Mouse (Mus musculus): ENCODE measurements around the gene Tarm1.

Tarm1 gene

DNA sequence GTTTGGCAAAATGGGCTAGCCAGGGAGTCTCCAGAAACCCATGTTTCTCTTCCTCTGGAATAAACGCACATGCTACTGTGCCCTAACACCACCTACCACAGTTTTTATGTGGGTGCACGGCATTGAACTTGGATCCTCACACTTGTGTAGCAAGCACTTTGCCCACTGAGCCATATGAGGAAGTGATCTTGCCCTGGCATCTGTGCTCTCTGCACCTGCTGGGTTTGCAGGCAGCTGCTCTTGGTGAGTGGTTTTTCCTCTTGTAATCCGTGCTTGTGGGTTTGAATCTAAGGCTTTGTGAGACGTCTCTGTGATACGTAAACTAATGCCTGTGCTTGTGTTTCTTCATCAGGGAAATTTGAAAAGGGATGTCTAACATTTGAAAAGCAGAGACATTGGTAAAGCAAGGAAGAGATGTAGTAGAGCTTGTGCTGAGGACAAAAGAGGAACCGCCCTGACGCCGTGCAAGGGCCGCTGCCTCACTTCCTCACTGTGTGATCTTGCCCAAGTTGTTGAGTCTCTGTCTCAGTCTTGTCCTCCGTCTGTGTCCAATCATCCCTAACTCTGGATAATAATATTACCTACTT lies 59.9 kb downstream of the Tarm1 start:
- no peak for DNase-seq (ENCODE audit: low spot score in 2 of 2)

DNA sequence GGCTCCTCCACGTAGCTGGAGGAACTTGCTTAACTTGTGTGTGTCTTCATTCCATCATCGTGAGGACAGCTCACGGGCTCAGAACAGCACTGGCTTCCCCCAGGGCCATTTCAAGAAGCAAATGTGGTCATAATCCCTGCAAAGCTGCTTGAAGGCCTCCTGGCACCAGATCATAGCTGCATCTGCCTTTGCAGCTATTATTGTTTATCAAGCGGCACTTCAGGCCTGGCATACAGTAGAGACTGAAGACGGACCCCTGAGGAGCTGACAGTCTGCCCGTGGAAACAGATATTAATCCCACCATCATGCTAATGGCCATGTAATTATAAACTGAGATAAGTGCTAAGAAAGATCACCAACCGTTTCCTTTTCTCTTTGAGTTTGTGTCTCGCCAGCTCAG lies 61.9 kb downstream of the Tarm1 start:
- no peak for DNase-seq (ENCODE audit: low spot score in 2 of 2)

DNA sequence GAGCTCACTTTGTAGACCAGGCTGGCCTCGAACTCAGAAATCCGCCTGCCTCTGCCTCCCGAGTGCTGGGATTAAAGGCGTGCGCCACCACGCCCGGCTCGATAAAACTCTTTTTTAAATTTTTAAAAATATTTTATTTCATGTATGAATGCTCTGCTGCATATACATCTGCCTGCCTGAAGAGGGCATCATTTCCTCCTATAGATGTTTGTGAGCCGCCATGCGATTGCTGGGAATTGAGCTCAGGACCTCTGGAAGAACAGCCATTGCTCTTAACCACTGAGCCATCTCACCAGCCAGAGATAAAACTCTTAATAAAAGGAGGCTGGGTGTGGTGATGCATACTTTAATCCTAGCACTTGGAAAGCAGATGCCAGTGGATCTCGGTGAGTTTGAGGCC lies 62.4 kb downstream of the Tarm1 start:
- DNase-seq (ENCODE audit: low spot score in 2 of 2) = no peak

DNA sequence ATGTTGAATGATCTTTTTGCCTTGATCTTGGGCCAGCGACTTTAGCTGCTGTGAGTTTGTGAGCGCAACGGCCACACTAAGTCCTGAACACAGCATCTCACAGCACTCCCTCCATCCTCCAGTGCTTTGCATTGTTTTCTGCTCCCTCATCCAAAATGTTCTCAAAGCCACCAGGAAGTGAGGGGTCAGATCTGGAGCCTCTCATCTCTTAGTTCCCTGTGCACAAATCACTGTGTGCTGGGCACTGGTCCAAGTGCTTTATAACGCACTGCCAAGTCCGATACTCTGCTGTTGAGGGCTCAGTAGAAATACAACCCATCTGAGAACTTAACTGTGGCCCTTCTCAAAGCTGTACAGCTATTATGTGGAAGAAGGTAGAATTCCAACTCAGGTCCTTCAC lies 64.5 kb downstream of the Tarm1 start:
- no peak for DNase-seq (ENCODE audit: low spot score in 2 of 2)

All from frontal cortex, postnatal 36 days (tissue).